16 mouse cellular contexts compared by ENCODE assay signal in the genomic region with DNA sequence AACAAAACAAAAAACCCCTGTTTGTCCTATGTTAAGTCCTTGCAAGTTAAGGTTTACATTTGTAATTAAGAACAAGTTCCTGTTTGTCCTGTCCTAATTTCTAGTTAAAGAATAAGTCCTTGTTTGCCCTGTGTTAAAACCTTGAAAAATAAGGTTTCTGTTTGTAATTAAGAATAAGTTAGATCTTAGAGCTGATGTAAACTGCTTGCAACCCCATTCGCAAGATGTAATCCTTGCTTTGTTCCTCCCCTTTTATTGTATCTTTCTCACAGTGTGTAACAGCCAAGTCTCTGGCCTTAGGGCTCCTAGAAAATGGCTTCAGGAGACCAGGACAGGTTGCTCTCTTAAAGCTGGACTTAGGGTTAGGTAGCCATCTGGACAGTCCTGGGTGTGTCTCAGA.
"Had no signal": no experiment of that assay in that cellular context is flagged by ENCODE, and none has a peak within 500 bp of the region (broad histone marks: within the 10 kb centered on the region; RNA-seq: fewer than 3 reads in every experiment).

No protein-coding gene starts in this region.

- H3K36me3 ChIP-seq: neural tube, embryonic 13.5 days; neural tube, embryonic 15.5 days; stomach, embryonic 15.5 days had no signal

- H3K4me1 ChIP-seq: neural tube, embryonic 13.5 days; neural tube, embryonic 15.5 days; stomach, embryonic 15.5 days had no signal

- DNase-seq: retina, postnatal 1 day; right cerebral cortex, adult 18-20 months; right cerebral cortex, postnatal 14 days; right cerebral cortex, postnatal 25 days; right cerebral cortex, postnatal 4 days; spleen, adult 18-20 months; thymus, adult 18-20 months; thymus, adult 2 months; thymus, postnatal 14 days; thymus, postnatal 25 days; thymus, postnatal 36 days; thymus, postnatal 4 days had no signal

- H3K4me2 ChIP-seq: neural tube, embryonic 13.5 days; neural tube, embryonic 15.5 days; stomach, embryonic 15.5 days had no signal

- H3K9ac ChIP-seq: neural tube, embryonic 13.5 days; neural tube, embryonic 15.5 days; stomach, embryonic 15.5 days had no signal

- H3K9me3 ChIP-seq: neural tube, embryonic 13.5 days; neural tube, embryonic 15.5 days; stomach, embryonic 15.5 days had no signal

- H3K27me3 ChIP-seq: neural tube, embryonic 13.5 days; neural tube, embryonic 15.5 days; stomach, embryonic 15.5 days had no signal

- H3K27ac ChIP-seq: neural tube, embryonic 13.5 days; neural tube, embryonic 15.5 days; stomach, embryonic 15.5 days; stomach, postnatal 0 days had no signal

- H3K4me3 ChIP-seq: neural tube, embryonic 13.5 days; neural tube, embryonic 15.5 days; stomach, embryonic 15.5 days had no signal
